In the genomic region with DNA sequence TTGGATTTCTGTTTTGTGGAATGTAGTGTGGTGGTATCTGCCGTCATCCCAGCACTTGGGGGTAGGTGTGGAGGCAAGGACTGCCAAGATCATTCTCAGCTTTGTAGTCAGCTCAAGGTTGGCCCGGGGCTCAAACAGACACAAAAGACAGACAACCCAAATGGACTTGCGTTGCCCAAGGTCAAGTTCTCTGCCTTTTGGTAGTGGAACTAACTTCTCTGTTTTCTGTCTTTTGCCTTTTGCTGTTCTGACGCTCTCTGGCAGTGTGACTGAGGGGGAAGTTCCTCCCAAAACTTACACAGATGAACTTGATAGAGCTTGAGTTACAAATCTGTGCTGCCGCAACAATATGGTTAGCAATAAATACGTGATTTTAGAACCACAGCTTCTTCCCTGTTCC, we compare ENCODE assay signal across 8 mouse cellular contexts. TPM values are rescaled to one million over a fixed set of nuclear protein-coding genes. Genes with fewer than 3 reads are reported as not detected.
DNase-seq lines count a peak whose midpoint lies in the region; ATAC-seq and TF ChIP-seq lines count a peak whose summit lies in the region.

No protein-coding gene starts in this region.

- no peak for DNase-seq in kidney, postnatal 14 days
- DNase-seq in hindbrain, embryonic 14.5 days (ENCODE audit: low spot score), result no peak
- DNase-seq in midbrain, postnatal 0 days (ENCODE audit: low spot score), result no peak
- no peak for DNase-seq in thymus, postnatal 4 days
- no peak for DNase-seq in yolk sac, embryonic 10.5 days (ENCODE audit: low spot score)
- DNase-seq in forebrain, embryonic 10.5 days (ENCODE audit: extremely low spot score, low spot score), result no peak

- 16% methylated on average over 6 of the region's 6 CpGs for WGBS in kidney, embryonic 15.5 days
- 46% methylated on average over 6 of the region's 6 CpGs for WGBS in hindbrain, embryonic 14.5 days
- 47% methylated on average over 6 of the region's 6 CpGs for WGBS in midbrain, postnatal 0 days
- WGBS in forebrain, embryonic 10.5 days, result 48% methylated on average over 6 of the region's 6 CpGs

- peak overlapping the region; percentile 78 for H3K4me3 ChIP-seq in kidney, embryonic 15.5 days (replicated peaks)
- H3K4me3 ChIP-seq in hindbrain, embryonic 14.5 days (replicated peaks; ENCODE audit: low read length), result peak overlapping the region; percentile 72
- peak overlapping the region; percentile 74; the same call in 1 of the 2 replicates for H3K4me3 ChIP-seq in midbrain, postnatal 0 days (ENCODE audit: low read depth, low read length)
- H3K4me3 ChIP-seq in forebrain, embryonic 10.5 days, result no peak overlapping the region

- peak overlapping the region; percentile 99 for H3K4me2 ChIP-seq in kidney, embryonic 15.5 days
- H3K4me2 ChIP-seq in hindbrain, embryonic 14.5 days (replicated peaks), result 0 out of 2 replicates have a peak overlapping the region, but pooled peaks have one; percentile 99
- H3K4me2 ChIP-seq in midbrain, postnatal 0 days (ENCODE audit: low read depth, low read length, poor library complexity, severe bottlenecking), result peak overlapping the region; percentile 19; the same call in 1 of the 2 replicates

- H3K36me3 ChIP-seq in kidney, embryonic 15.5 days, result no peaks in the 10 kb centered on the region
- H3K36me3 ChIP-seq in hindbrain, embryonic 14.5 days (replicated peaks; ENCODE audit: control insufficient read depth, insufficient read depth), result no peaks in the 10 kb centered on the region
- H3K36me3 ChIP-seq in midbrain, postnatal 0 days (ENCODE audit: insufficient read depth, low read length), result no peaks in the 10 kb centered on the region
- H3K36me3 ChIP-seq in forebrain, embryonic 10.5 days (replicated peaks), result no peaks in the 10 kb centered on the region

- peaks cover 70% of the 10 kb centered on the region for H3K27me3 ChIP-seq in kidney, embryonic 15.5 days
- H3K27me3 ChIP-seq in hindbrain, embryonic 14.5 days (ENCODE audit: control insufficient read depth, insufficient read depth, low read length), result peaks cover 71% of the 10 kb centered on the region
- peaks cover 33% of the 10 kb centered on the region for H3K27me3 ChIP-seq in midbrain, postnatal 0 days (ENCODE audit: insufficient read depth, low read length)
- H3K27me3 ChIP-seq in forebrain, embryonic 10.5 days (ENCODE audit: poor library complexity, severe bottlenecking), result peaks cover 84% of the 10 kb centered on the region

- H3K27ac ChIP-seq in kidney, embryonic 15.5 days, result no peak overlapping the region
- H3K27ac ChIP-seq in hindbrain, embryonic 14.5 days, result no peak overlapping the region
- no peak overlapping the region for H3K27ac ChIP-seq in midbrain, postnatal 0 days (ENCODE audit: low read depth, low read length)
- H3K27ac ChIP-seq in forebrain, embryonic 10.5 days, result no peak overlapping the region

- TF ChIP-seq CTCF in midbrain, postnatal 0 days (IDR thresholded peaks at IDR 0.05), result no peak

- peaks cover 22% of the 10 kb centered on the region for H3K4me1 ChIP-seq in kidney, embryonic 15.5 days
- peaks cover 5% of the 10 kb centered on the region; the same call in 1 of the 2 replicates for H3K4me1 ChIP-seq in hindbrain, embryonic 14.5 days (replicated peaks; ENCODE audit: control insufficient read depth, insufficient read depth, low read length)
- 0 out of 2 replicates have a peak, but pooled peaks cover 2% of the 10 kb centered on the region for H3K4me1 ChIP-seq in midbrain, postnatal 0 days (ENCODE audit: insufficient read depth, low read length)
- peaks cover 16% of the 10 kb centered on the region for H3K4me1 ChIP-seq in forebrain, embryonic 10.5 days

- H3K9me3 ChIP-seq in kidney, embryonic 15.5 days (replicated peaks), result no peaks in the 10 kb centered on the region
- no peaks in the 10 kb centered on the region for H3K9me3 ChIP-seq in hindbrain, embryonic 14.5 days (ENCODE audit: control insufficient read depth, low read length)
- H3K9me3 ChIP-seq in midbrain, postnatal 0 days (ENCODE audit: low read length), result no peaks in the 10 kb centered on the region
- H3K9me3 ChIP-seq in forebrain, embryonic 10.5 days, result no peaks in the 10 kb centered on the region

- no peak for ATAC-seq in kidney, embryonic 15.5 days (replicated peaks; ENCODE audit: low FRiP score)
- ATAC-seq in common myeloid progenitor, adult 5-6 weeks (replicated peaks; ENCODE audit: low read depth, poor library complexity, severe bottlenecking), result peak; percentile 57
- no peak for ATAC-seq in hindbrain, embryonic 14.5 days (ENCODE audit: low FRiP score)
- ATAC-seq in midbrain, postnatal 0 days (ENCODE audit: low FRiP score), result no peak

- no peak overlapping the region for H3K9ac ChIP-seq in kidney, embryonic 15.5 days
- H3K9ac ChIP-seq in hindbrain, embryonic 14.5 days, result no peak overlapping the region
- H3K9ac ChIP-seq in midbrain, postnatal 0 days (replicated peaks; ENCODE audit: low read length, poor library complexity, severe bottlenecking), result no peak overlapping the region

RNA-seq across cellular contexts. Expression of a gene that starts 1.3 kb away (rescaled TPM):
- 10.9 and 11.8 TPM in 2 replicates for polyA plus RNA-seq in kidney, embryonic 15.5 days (2015; fragmentation: Nextera tagmentation; extraction: Ambion mirVana)
- 3.6 and 5.3 TPM in 2 replicates for total RNA-seq in common myeloid progenitor, adult 5-6 weeks (2017)
- 8.6 and 9.8 TPM in 2 replicates for polyA plus RNA-seq in hindbrain, embryonic 14.5 days (2014; fragmentation: Nextera tagmentation; extraction: Ambion mirVana)
- total RNA-seq in midbrain, postnatal 0 days (2014; rRNA removed), result 16.2 and 16.9 TPM in 2 replicates
- 8.7 and 9.2 TPM in 2 replicates for polyA plus RNA-seq in midbrain, postnatal 0 days (2015; fragmentation: Nextera tagmentation; extraction: Ambion mirVana)
- 0.36 and 0.63 TPM in 2 replicates for polyA plus RNA-seq in forebrain, embryonic 10.5 days (2016; fragmentation: Nextera tagmentation; extraction: Ambion mirVana)

Comparison
In these comparisons a context has a peak if more than half of its experiments do, and no peak if none do; other contexts are left out.
1. H3K4me2 ChIP-seq: peak in every context shown above with its lines; median percentile 99 in kidney, embryonic 15.5 days; 99 in hindbrain, embryonic 14.5 days; 19 in midbrain, postnatal 0 days.